Mouse (Mus musculus) embryonic fibroblast, embryonic 13.5 days (primary cell): Measurements from ENCODE around the gene Icam4.

ENCODE experiments used
- CTCF ChIP-seq: IDR thresholded peaks from 2 replicates; pipeline ENCODE4 v1.5.1; 2011; ENCODE audit warnings: mild to moderate bottlenecking, control low read depth, low read length, moderate library complexity, borderline replicate concordance; ENCODE audit not compliant: insufficient read depth
- POLR2A ChIP-seq: IDR thresholded peaks from 2 replicates; pipeline ENCODE4 v1.6.1; 2011; ENCODE audit warnings: low read depth, mild to moderate bottlenecking, control low read depth, low read length, moderate library complexity

DNA sequence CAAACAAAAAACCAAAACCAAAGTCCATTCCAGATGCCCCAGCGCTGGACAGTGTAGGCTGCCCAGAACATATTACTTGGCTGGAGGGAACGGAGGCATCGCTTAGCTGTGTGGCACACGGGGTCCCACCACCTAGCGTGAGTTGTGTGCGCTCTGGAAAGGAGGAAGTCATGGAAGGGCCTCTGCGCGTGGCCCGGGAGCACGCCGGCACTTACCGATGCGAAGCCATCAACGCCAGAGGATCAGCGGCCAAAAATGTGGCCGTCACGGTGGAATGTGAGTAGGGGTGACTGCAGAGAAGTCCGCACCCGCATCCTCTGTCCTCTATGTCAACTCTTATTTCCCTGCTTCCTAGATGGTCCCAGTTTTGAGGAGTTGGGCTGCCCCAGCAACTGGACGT lies 7.0 kb downstream of the Icam4 start:
- no peak for TF ChIP-seq POLR2A
- no peak for TF ChIP-seq CTCF
